Mouse (Mus musculus) kidney, adult 2 months (tissue): ENCODE data around the gene Rpia.

Source experiments
- CTCF ChIP-seq: fragments of 200-500 bp; conservative IDR thresholded peaks from 2 replicates; pipeline ENCODE4 v1.5.1; 2011; ENCODE audit warnings: low read depth, mild to moderate bottlenecking, control low read depth, low read length, moderate library complexity, mixed read lengths; ENCODE audit not compliant: insufficient read depth, insufficient read length
- POLR2A ChIP-seq: fragments of 200-500 bp; IDR thresholded peaks from one replicate; pipeline ENCODE4 v1.6.1; 2011; ENCODE audit warnings: low read depth, low read length, control low read depth

- no peak for TF ChIP-seq POLR2A
- TF ChIP-seq CTCF = no peak
Observed at GRCm38 (mm10) chr6:70821566-70821965, 29.5 kb upstream of the Rpia start.
